Mouse (Mus musculus): Measurements from ENCODE around the gene Mtss1l. TPM values are rescaled to one million over a fixed set of nuclear protein-coding genes. Genes with fewer than 3 reads are reported as not detected.
"Not testable (repeated sequence)": the region's sequence is repeated elsewhere in the genome, so short reads cannot be mapped to it uniquely, and the experiment has no call there.

The Mtss1l gene
- polyA plus RNA-seq, 1 experiment from 2014 or later = 13.8 TPM

- no peak overlapping the region for H3K9ac ChIP-seq
- WGBS = 52% methylated on average over 6 of the region's 6 CpGs
- no peak overlapping the region for H3K27ac ChIP-seq (replicated peaks)
- peaks cover 5% of the 10 kb centered on the region; the same call in 1 of the 2 replicates for H3K4me1 ChIP-seq
- no peaks in the 10 kb centered on the region for H3K9me3 ChIP-seq (replicated peaks)
- H3K36me3 ChIP-seq = no peaks in the 10 kb centered on the region
- no peak overlapping the region for H3K4me3 ChIP-seq (replicated peaks)
- ATAC-seq (ENCODE audit: insufficient number of reproducible peaks, low FRiP score, low TSS enrichment, low read depth) = no peak
- no peaks in the 10 kb centered on the region for H3K27me3 ChIP-seq
- H3K4me2 ChIP-seq (replicated peaks) = no peak overlapping the region
These were observed 40.7 kb downstream of the Mtss1l start for GRCm38 (mm10) chr8:110761988-110762387.

GRCm38 (mm10) chr8:110764671-110765070 lies 43.4 kb downstream of the Mtss1l start:
- no peak overlapping the region for H3K4me2 ChIP-seq (replicated peaks)
- H3K4me1 ChIP-seq = peaks cover 5% of the 10 kb centered on the region; the same call in 1 of the 2 replicates
- no peak overlapping the region for H3K9ac ChIP-seq
- ATAC-seq (ENCODE audit: insufficient number of reproducible peaks, low FRiP score, low TSS enrichment, low read depth) = no peak
- H3K36me3 ChIP-seq = no peaks in the 10 kb centered on the region
- H3K9me3 ChIP-seq (replicated peaks) = no peaks in the 10 kb centered on the region
- no peak overlapping the region for H3K4me3 ChIP-seq (replicated peaks)
- no peaks in the 10 kb centered on the region for H3K27me3 ChIP-seq
- WGBS = 68% methylated on average over 3 of the region's 3 CpGs
- no peak overlapping the region for H3K27ac ChIP-seq (replicated peaks)

- no peak overlapping the region for H3K4me2 ChIP-seq (replicated peaks)
- H3K4me3 ChIP-seq (replicated peaks) = no peak overlapping the region
- no peaks in the 10 kb centered on the region for H3K9me3 ChIP-seq (replicated peaks)
- no peak overlapping the region for H3K9ac ChIP-seq
- 82% methylated on average over 6 of the region's 6 CpGs for WGBS
- no peaks in the 10 kb centered on the region for H3K36me3 ChIP-seq
- no peaks in the 10 kb centered on the region for H3K27me3 ChIP-seq
- H3K27ac ChIP-seq (replicated peaks) = no peak overlapping the region
- no peaks in the 10 kb centered on the region for H3K4me1 ChIP-seq
- ATAC-seq (ENCODE audit: insufficient number of reproducible peaks, low FRiP score, low TSS enrichment, low read depth) = no peak
These were observed 46.0 kb downstream of the Mtss1l start for GRCm38 (mm10) chr8:110767261-110767660.

- ATAC-seq (ENCODE audit: insufficient number of reproducible peaks, low FRiP score, low TSS enrichment, low read depth) = no peak
- Histone ChIP-seq H3K36me3 (no peaks in the 10 kb centered on the region), H3K4me3 (replicated peaks) (no peak overlapping the region), H3K4me1 (no peaks in the 10 kb centered on the region), H3K9ac (no peak overlapping the region), H3K27me3 (no peaks in the 10 kb centered on the region), H3K9me3 (replicated peaks) (no peaks in the 10 kb centered on the region), H3K27ac (replicated peaks) (no peak overlapping the region), H3K4me2 (replicated peaks) (no peak overlapping the region)
- 51% methylated on average over 7 of the region's 7 CpGs for WGBS
These were observed 51.2 kb downstream of the Mtss1l start for GRCm38 (mm10) chr8:110772452-110772851.

GRCm38 (mm10) chr8:110774047-110774446 lies 52.8 kb downstream of the Mtss1l start:
- no peak overlapping the region for H3K27ac ChIP-seq (replicated peaks)

GRCm38 (mm10) chr8:110774725-110775124 lies 53.4 kb downstream of the Mtss1l start:
- H3K9me3 ChIP-seq (replicated peaks) = no peaks in the 10 kb centered on the region
- no peak overlapping the region for H3K4me2 ChIP-seq (replicated peaks)
- WGBS = 74% methylated on average over 6 of the region's 6 CpGs
- H3K4me1 ChIP-seq = no peaks in the 10 kb centered on the region
- H3K4me3 ChIP-seq (replicated peaks) = no peak overlapping the region
- ATAC-seq (ENCODE audit: insufficient number of reproducible peaks, low FRiP score, low TSS enrichment, low read depth) = no peak
- no peaks in the 10 kb centered on the region for H3K27me3 ChIP-seq
- no peak overlapping the region for H3K9ac ChIP-seq
- no peak overlapping the region for H3K27ac ChIP-seq (replicated peaks)
- no peaks in the 10 kb centered on the region for H3K36me3 ChIP-seq

More at GRCm38 (mm10) chr8:110774047-110774446, 52.8 kb downstream of the Mtss1l start:
- H3K27me3 ChIP-seq = no peaks in the 10 kb centered on the region
- no peaks in the 10 kb centered on the region for H3K4me1 ChIP-seq
- H3K4me2 ChIP-seq (replicated peaks) = no peak overlapping the region
- no peak overlapping the region for H3K4me3 ChIP-seq (replicated peaks)
- no peaks in the 10 kb centered on the region for H3K36me3 ChIP-seq
- ATAC-seq (ENCODE audit: insufficient number of reproducible peaks, low FRiP score, low TSS enrichment, low read depth) = no peak
- WGBS = 48% methylated on average over 3 of the region's 3 CpGs
- H3K9ac ChIP-seq = no peak overlapping the region
- no peaks in the 10 kb centered on the region for H3K9me3 ChIP-seq (replicated peaks)

GRCm38 (mm10) chr8:110775316-110775715 lies 54.0 kb downstream of the Mtss1l start:
- H3K4me2 ChIP-seq (replicated peaks) = no peak overlapping the region
- no peaks in the 10 kb centered on the region for H3K36me3 ChIP-seq
- H3K27me3 ChIP-seq = no peaks in the 10 kb centered on the region
- no peaks in the 10 kb centered on the region for H3K9me3 ChIP-seq (replicated peaks)
- no peak overlapping the region for H3K4me3 ChIP-seq (replicated peaks)
- ATAC-seq (ENCODE audit: insufficient number of reproducible peaks, low FRiP score, low TSS enrichment, low read depth) = no peak
- no peak overlapping the region for H3K27ac ChIP-seq (replicated peaks)
- 76% methylated on average over 8 of the region's 8 CpGs for WGBS
- no peak overlapping the region for H3K9ac ChIP-seq
- H3K4me1 ChIP-seq = no peaks in the 10 kb centered on the region

- Histone ChIP-seq H3K9me3 (replicated peaks) (no peaks in the 10 kb centered on the region), H3K36me3 (no peaks in the 10 kb centered on the region), H3K4me1 (no peaks in the 10 kb centered on the region), H3K4me3 (replicated peaks) (no peak overlapping the region), H3K9ac (no peak overlapping the region), H3K27ac (replicated peaks) (no peak overlapping the region), H3K27me3 (no peaks in the 10 kb centered on the region), H3K4me2 (replicated peaks) (no peak overlapping the region)
- ATAC-seq (ENCODE audit: insufficient number of reproducible peaks, low FRiP score, low TSS enrichment, low read depth) = no peak
- WGBS = 76% methylated on average over 3 of the region's 3 CpGs
These were observed 54.4 kb downstream of the Mtss1l start for GRCm38 (mm10) chr8:110775721-110776120.

GRCm38 (mm10) chr8:110776335-110776734 lies 55.1 kb downstream of the Mtss1l start:
- no peak overlapping the region for H3K4me2 ChIP-seq (replicated peaks)
- no peak overlapping the region for H3K27ac ChIP-seq (replicated peaks)
- WGBS = 94% methylated on average over 3 of the region's 3 CpGs
- no peaks in the 10 kb centered on the region for H3K27me3 ChIP-seq
- H3K4me3 ChIP-seq (replicated peaks) = no peak overlapping the region
- no peaks in the 10 kb centered on the region for H3K4me1 ChIP-seq
- no peak overlapping the region for H3K9ac ChIP-seq
- no peak for ATAC-seq (ENCODE audit: insufficient number of reproducible peaks, low FRiP score, low TSS enrichment, low read depth)
- H3K9me3 ChIP-seq (replicated peaks) = no peaks in the 10 kb centered on the region
- no peaks in the 10 kb centered on the region for H3K36me3 ChIP-seq

GRCm38 (mm10) chr8:110779924-110780718 lies 58.8 kb downstream of the Mtss1l start:
- WGBS = 70% methylated on average over 13 of the region's 13 CpGs
- H3K27me3 ChIP-seq = no peaks in the 10 kb centered on the region
- ATAC-seq (ENCODE audit: insufficient number of reproducible peaks, low FRiP score, low TSS enrichment, low read depth) = no peak
- H3K4me3 ChIP-seq (replicated peaks) = no peak overlapping the region
- H3K36me3 ChIP-seq = no peaks in the 10 kb centered on the region
- no peak overlapping the region for H3K9ac ChIP-seq
- no peak overlapping the region for H3K4me2 ChIP-seq (replicated peaks)
- no peaks in the 10 kb centered on the region for H3K4me1 ChIP-seq
- no peak overlapping the region for H3K27ac ChIP-seq (replicated peaks)
- H3K9me3 ChIP-seq (replicated peaks) = no peaks in the 10 kb centered on the region

- H3K27me3 ChIP-seq = no peaks in the 10 kb centered on the region
- no peak overlapping the region for H3K4me3 ChIP-seq (replicated peaks)
- no peak overlapping the region for H3K27ac ChIP-seq (replicated peaks)
- H3K9me3 ChIP-seq (replicated peaks) = no peaks in the 10 kb centered on the region
- no peaks in the 10 kb centered on the region for H3K36me3 ChIP-seq
- ATAC-seq (ENCODE audit: insufficient number of reproducible peaks, low FRiP score, low TSS enrichment, low read depth) = no peak
- peaks cover 16% of the 10 kb centered on the region for H3K4me1 ChIP-seq
- H3K9ac ChIP-seq = no peak overlapping the region
- no peak overlapping the region for H3K4me2 ChIP-seq (replicated peaks)
- 65% methylated on average over 2 of the region's 2 CpGs for WGBS
These were observed 64.1 kb downstream of the Mtss1l start for GRCm38 (mm10) chr8:110785366-110785765.

- WGBS = 78% methylated on average over 7 of the region's 7 CpGs
- ATAC-seq (ENCODE audit: insufficient number of reproducible peaks, low FRiP score, low TSS enrichment, low read depth); H3K4me3 ChIP-seq (replicated peaks); H3K9ac ChIP-seq; H3K9me3 ChIP-seq (replicated peaks); H3K27ac ChIP-seq (replicated peaks); H3K27me3 ChIP-seq; H3K4me2 ChIP-seq (replicated peaks); H3K36me3 ChIP-seq: not testable (repeated sequence)
- peaks cover 24% of the 10 kb centered on the region for H3K4me1 ChIP-seq
These were observed 65.2 kb downstream of the Mtss1l start for GRCm38 (mm10) chr8:110786501-110786900.

All from embryonic facial prominence, embryonic 15.5 days (tissue).